Mouse (Mus musculus) liver, embryonic 13.5 days (tissue): ENCODE results near the gene Wnt2b. TPM values are rescaled to one million over a fixed set of nuclear protein-coding genes. Genes with fewer than 3 reads are reported as not detected.

ENCODE experiments used
- ATAC-seq: fragments of 200-750 bp; cut with Nextera tagmentation; 2 replicates; pipeline ENCODE4 v1.8.0; 2017; ENCODE audit warnings: low read depth, mild to moderate bottlenecking, moderate number of reproducible peaks, moderate library complexity
- DNase-seq: peaks from one replicate; pipeline ENCODE4 v3.0.0; 2022
- H3K27ac ChIP-seq: fragments of 300-500 bp; sonication (generic); 2 replicates; pipeline ENCODE4 v1.5.1; 2015; ENCODE audit warnings: moderate library complexity, mild to moderate bottlenecking, inconsistent platforms
- H3K27me3 ChIP-seq: fragments of 300-500 bp; sonication (generic); 2 replicates; pipeline ENCODE4 v1.6.1; 2015; ENCODE audit warnings: mild to moderate bottlenecking, inconsistent platforms
- H3K36me3 ChIP-seq: fragments of 300-500 bp; sonication (generic); 2 replicates; pipeline ENCODE4 v1.6.1; 2015; ENCODE audit warnings: mild to moderate bottlenecking, inconsistent platforms
- H3K4me1 ChIP-seq: fragments of 300-500 bp; sonication (generic); replicated peaks from 2 replicates; pipeline ENCODE4 v1.6.1; 2015; ENCODE audit warnings: inconsistent platforms
- H3K4me2 ChIP-seq: fragments of 300-500 bp; sonication (generic); 2 replicates; pipeline ENCODE4 v1.6.1; 2015; ENCODE audit warnings: inconsistent platforms, mild to moderate bottlenecking, moderate library complexity
- H3K4me3 ChIP-seq: fragments of 300-500 bp; sonication (generic); replicated peaks from 2 replicates; pipeline ENCODE4 v1.5.1; 2015; ENCODE audit warnings: mild to moderate bottlenecking, inconsistent platforms
- H3K9ac ChIP-seq: fragments of 300-500 bp; sonication (generic); 2 replicates; pipeline ENCODE4 v1.6.1; 2015; ENCODE audit warnings: mild to moderate bottlenecking, inconsistent platforms
- H3K9me3 ChIP-seq: fragments of 300-500 bp; sonication (generic); replicated peaks from 2 replicates; pipeline ENCODE4 v1.6.1; 2016; ENCODE audit warnings: inconsistent platforms
- WGBS: fragments of 180-500 bp; shearing (Covaris S2); methylation state at CpG from one replicate; pipeline ENCODE4 v1.1.7; 2015; ENCODE audit not compliant: insufficient replicate concordance; 5-methylcytosine and 5-hydroxymethylcytosine counted together
- polyA plus RNA-seq: library from polyadenylated mRNA; unstranded; fragments of >200 nt; fragmentation: Nextera tagmentation; extraction: Ambion mirVana; gene quantifications from 2 replicates; pipeline ENCODE4 v1.2.1, GENCODE M21; 2015

The Wnt2b gene
- polyA plus RNA-seq, 1 experiment from 2014 or later = 0.13 TPM

- Histone ChIP-seq H3K4me3 (no peak overlapping the region), H3K9me3 (no peaks in the 10 kb centered on the region), H3K4me1 (0 out of 2 replicates have a peak, but pooled peaks cover 6% of the 10 kb centered on the region), H3K36me3 (peaks cover 7% of the 10 kb centered on the region; the same call in 1 of the 2 replicates), H3K27ac (no peak overlapping the region), H3K4me2 (no peak overlapping the region), H3K27me3 (no peaks in the 10 kb centered on the region), H3K9ac (no peak overlapping the region)
- ATAC-seq (no peak), DNase-seq (no peak)
- WGBS = 59% methylated on average over 6 of the region's 6 CpGs
Measured at GRCm38 (mm10) chr3:104940691-104941090, 21.0 kb downstream of the Wnt2b start.

- Histone ChIP-seq H3K4me2 (no peak overlapping the region), H3K27ac (no peak overlapping the region), H3K9me3 (no peaks in the 10 kb centered on the region), H3K9ac (no peak overlapping the region), H3K4me3 (no peak overlapping the region), H3K27me3 (no peaks in the 10 kb centered on the region), H3K4me1 (0 out of 2 replicates have a peak, but pooled peaks cover 6% of the 10 kb centered on the region), H3K36me3 (peaks cover 6% of the 10 kb centered on the region)
- ATAC-seq (no peak), DNase-seq (no peak)
- 41% methylated on average over 4 of the region's 4 CpGs for WGBS
Measured at GRCm38 (mm10) chr3:104938327-104938726, 23.4 kb downstream of the Wnt2b start.

- H3K27me3 ChIP-seq = no peaks in the 10 kb centered on the region
- H3K4me3 ChIP-seq = no peak overlapping the region
- no peak overlapping the region for H3K4me2 ChIP-seq
- WGBS = 69% methylated on average over 2 of the region's 2 CpGs
- ATAC-seq (no peak), DNase-seq (no peak)
- H3K36me3 ChIP-seq = peaks cover 6% of the 10 kb centered on the region
- no peak overlapping the region for H3K9ac ChIP-seq
- H3K27ac ChIP-seq = no peak overlapping the region
- no peaks in the 10 kb centered on the region for H3K9me3 ChIP-seq
- H3K4me1 ChIP-seq = 0 out of 2 replicates have a peak, but pooled peaks cover 6% of the 10 kb centered on the region
Measured at GRCm38 (mm10) chr3:104937728-104938305, 23.9 kb downstream of the Wnt2b start.

- Histone ChIP-seq H3K9ac (no peak overlapping the region), H3K36me3 (peaks cover 18% of the 10 kb centered on the region), H3K27me3 (no peaks in the 10 kb centered on the region), H3K4me1 (no peaks in the 10 kb centered on the region), H3K9me3 (no peaks in the 10 kb centered on the region), H3K4me3 (no peak overlapping the region), H3K27ac (no peak overlapping the region), H3K4me2 (no peak overlapping the region)
- 88% methylated on average over 6 of the region's 6 CpGs for WGBS
- no peak for ATAC-seq
- DNase-seq = no peak
Measured at GRCm38 (mm10) chr3:104929385-104929784, 32.3 kb downstream of the Wnt2b start.

- no peaks in the 10 kb centered on the region for H3K9me3 ChIP-seq
- no peak overlapping the region for H3K9ac ChIP-seq
- H3K4me2 ChIP-seq = no peak overlapping the region
- H3K36me3 ChIP-seq = peaks cover 6% of the 10 kb centered on the region; the same call in 1 of the 2 replicates
- H3K4me3 ChIP-seq = no peak overlapping the region
- H3K27ac ChIP-seq = no peak overlapping the region
- no peaks in the 10 kb centered on the region for H3K27me3 ChIP-seq
- H3K4me1 ChIP-seq = no peaks in the 10 kb centered on the region
- ATAC-seq (no peak), DNase-seq (no peak)
- WGBS = 64% methylated on average over 3 of the region's 3 CpGs
Measured at GRCm38 (mm10) chr3:104914986-104915385, 46.7 kb downstream of the Wnt2b start.

- Histone ChIP-seq H3K36me3 (peaks cover 4% of the 10 kb centered on the region; the same call in 1 of the 2 replicates), H3K9ac (no peak overlapping the region), H3K9me3 (no peaks in the 10 kb centered on the region), H3K4me2 (no peak overlapping the region), H3K4me1 (no peaks in the 10 kb centered on the region), H3K4me3 (no peak overlapping the region), H3K27ac (no peak overlapping the region), H3K27me3 (no peaks in the 10 kb centered on the region)
- 86% methylated on average over 6 of the region's 6 CpGs for WGBS
- ATAC-seq (no peak), DNase-seq (no peak)
Measured at GRCm38 (mm10) chr3:104909195-104909594, 52.5 kb downstream of the Wnt2b start.

- Histone ChIP-seq H3K4me3 (no peak overlapping the region), H3K27ac (no peak overlapping the region), H3K9me3 (no peaks in the 10 kb centered on the region), H3K9ac (no peak overlapping the region), H3K4me1 (no peaks in the 10 kb centered on the region), H3K4me2 (no peak overlapping the region), H3K36me3 (no peaks in the 10 kb centered on the region), H3K27me3 (no peaks in the 10 kb centered on the region)
- DNase-seq (no peak), ATAC-seq (no peak)
- whole genome bisulfite sequencing = 72% methylated on average over 3 of the region's 3 CpGs
Measured at GRCm38 (mm10) chr3:104906007-104906406, 55.7 kb downstream of the Wnt2b start.

GRCm38 (mm10) chr3:104905389-104905788, 56.3 kb downstream of the Wnt2b start:
- Histone ChIP-seq H3K9me3 (no peaks in the 10 kb centered on the region), H3K4me3 (no peak overlapping the region), H3K4me2 (no peak overlapping the region), H3K4me1 (no peaks in the 10 kb centered on the region), H3K9ac (no peak overlapping the region), H3K27ac (no peak overlapping the region), H3K36me3 (no peaks in the 10 kb centered on the region), H3K27me3 (no peaks in the 10 kb centered on the region)
- 68% methylated on average over 4 of the region's 4 CpGs for WGBS
- DNase-seq (no peak), ATAC-seq (no peak)

GRCm38 (mm10) chr3:104901154-104901553, 60.6 kb downstream of the Wnt2b start:
- DNase-seq = no peak
- H3K27me3 ChIP-seq = no peaks in the 10 kb centered on the region
- H3K9ac ChIP-seq = no peak overlapping the region
- no peak overlapping the region for H3K4me3 ChIP-seq
- no peaks in the 10 kb centered on the region for H3K9me3 ChIP-seq
- H3K4me2 ChIP-seq = no peak overlapping the region
- no peaks in the 10 kb centered on the region for H3K4me1 ChIP-seq
- ATAC-seq = no peak
- WGBS = 87% methylated on average over 4 of the region's 4 CpGs
- peaks cover 13% of the 10 kb centered on the region for H3K36me3 ChIP-seq
- no peak overlapping the region for H3K27ac ChIP-seq

GRCm38 (mm10) chr3:104896141-104896540, 65.6 kb downstream of the Wnt2b start:
- no peak overlapping the region for H3K27ac ChIP-seq
- peaks cover 30% of the 10 kb centered on the region for H3K36me3 ChIP-seq
- no peak overlapping the region for H3K9ac ChIP-seq
- ATAC-seq (no peak), DNase-seq (no peak)
- 87% methylated on average over 3 of the region's 3 CpGs for WGBS
- H3K27me3 ChIP-seq = no peaks in the 10 kb centered on the region
- H3K4me2 ChIP-seq = no peak overlapping the region
- H3K9me3 ChIP-seq = no peaks in the 10 kb centered on the region
- no peak overlapping the region for H3K4me3 ChIP-seq
- H3K4me1 ChIP-seq = no peaks in the 10 kb centered on the region
